Mouse (Mus musculus): Measurements from ENCODE around the gene Rnase13.

GRCm38 (mm10) chr14:51883527-51884030 lies 39.0 kb downstream of the Rnase13 start:
- TF ChIP-seq CTCF (IDR thresholded peaks at IDR 0.05; ENCODE audit: extremely low read depth, insufficient read depth, insufficient read length, insufficient replicate concordance) (no peak), POLR2A (IDR thresholded peaks at IDR 0.05; ENCODE audit: low read depth, low read length) (no peak)
